Mouse (Mus musculus): Measurements from ENCODE around the gene Opn3.

- TF ChIP-seq CTCF (IDR thresholded peaks at IDR 0.05; ENCODE audit: extremely low read depth, insufficient read depth, low read length) (no peak), POLR2A (IDR thresholded peaks at IDR 0.05; ENCODE audit: extremely low read depth, insufficient read depth, low read length) (no peak)
Measured at GRCm38 (mm10) chr1:175640435-175641150, 52.0 kb downstream of the Opn3 start.

Data from cortical plate, adult 2 months (tissue).